In the genomic region with DNA sequence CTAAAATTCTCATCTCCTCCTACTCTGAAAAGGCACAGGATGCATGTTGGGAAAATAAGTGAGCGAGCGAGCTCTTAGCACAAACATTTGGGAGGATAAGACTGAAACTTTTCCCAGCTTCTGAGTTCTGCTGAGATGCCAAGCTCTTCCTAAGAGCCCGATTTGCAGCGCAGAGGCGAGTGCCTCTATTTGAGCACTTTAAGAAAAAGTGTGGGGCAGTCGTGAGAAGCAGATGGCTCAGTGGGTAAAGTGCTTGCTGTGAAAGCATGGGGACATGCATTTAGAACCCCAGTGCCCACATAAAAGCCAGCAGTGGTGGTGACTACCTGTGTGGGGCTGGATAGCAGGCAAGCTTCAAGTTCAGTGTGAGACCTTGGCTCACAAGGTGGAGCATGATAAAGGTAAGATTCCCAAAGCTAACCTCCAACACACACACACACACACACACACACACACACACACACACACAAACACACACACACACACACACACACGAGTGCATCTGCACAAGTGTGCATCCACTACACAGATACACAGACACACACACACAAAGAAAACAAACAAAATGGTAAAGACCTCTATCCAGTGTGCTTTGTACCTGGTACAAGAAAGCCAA, we compare ENCODE assay signal across 10 mouse cellular contexts. TPM values are rescaled to one million over a fixed set of nuclear protein-coding genes. Genes with fewer than 3 reads are reported as not detected.
A peak's percentile ranks its signal among the peaks of the same experiment; 100 is the strongest.
DNase-seq lines count a peak whose midpoint lies in the region; ATAC-seq and TF ChIP-seq lines count a peak whose summit lies in the region.
"Had no signal": no experiment of that assay in that cellular context is flagged by ENCODE, and none has a peak within 500 bp of the region (broad histone marks: within the 10 kb centered on the region; RNA-seq: fewer than 3 reads in every experiment).

No protein-coding gene starts in this region.

- no peaks in the 10 kb centered on the region for H3K9me3 ChIP-seq in kidney, embryonic 14.5 days (ENCODE audit: control insufficient read depth, low read length)
- no peaks in the 10 kb centered on the region for H3K9me3 ChIP-seq in midbrain, embryonic 11.5 days (ENCODE audit: control insufficient read depth, low read length)
- no peaks in the 10 kb centered on the region for H3K9me3 ChIP-seq in midbrain, embryonic 13.5 days
- no peaks in the 10 kb centered on the region for H3K9me3 ChIP-seq in limb, embryonic 15.5 days
- H3K9me3 ChIP-seq: hindbrain, embryonic 10.5 days had no signal

- H3K36me3 ChIP-seq in kidney, embryonic 14.5 days (ENCODE audit: control insufficient read depth, insufficient read depth, low read length) = no peaks in the 10 kb centered on the region
- no peaks in the 10 kb centered on the region for H3K36me3 ChIP-seq in midbrain, embryonic 11.5 days (ENCODE audit: control insufficient read depth, insufficient read depth, low read length)
- H3K36me3 ChIP-seq in midbrain, embryonic 13.5 days = no peaks in the 10 kb centered on the region
- no peaks in the 10 kb centered on the region for H3K36me3 ChIP-seq in limb, embryonic 15.5 days
- H3K36me3 ChIP-seq: hindbrain, embryonic 10.5 days had no signal

- TF ChIP-seq CTCF in cerebellum, adult 2 months (IDR thresholded peaks at IDR 0.05; ENCODE audit: borderline replicate concordance, insufficient read depth, low read depth, low read length) = no peak

- no peaks in the 10 kb centered on the region for H3K27me3 ChIP-seq in kidney, embryonic 14.5 days (ENCODE audit: control insufficient read depth, insufficient read depth, low read length)
- H3K27me3 ChIP-seq in midbrain, embryonic 11.5 days (ENCODE audit: control insufficient read depth, insufficient read depth, low read length) = no peaks in the 10 kb centered on the region
- no peaks in the 10 kb centered on the region for H3K27me3 ChIP-seq in midbrain, embryonic 13.5 days
- no peaks in the 10 kb centered on the region for H3K27me3 ChIP-seq in limb, embryonic 15.5 days
- no peaks in the 10 kb centered on the region for H3K27me3 ChIP-seq in cerebellum, adult 2 months (ENCODE audit: control insufficient read depth, insufficient read depth, low read length)

- 0 out of 2 replicates have a peak overlapping the region, but pooled peaks have one; percentile 2 for H3K9ac ChIP-seq in kidney, embryonic 14.5 days (ENCODE audit: low read depth, low read length)
- no peak overlapping the region for H3K9ac ChIP-seq in midbrain, embryonic 11.5 days (ENCODE audit: low read length)
- no peak overlapping the region for H3K9ac ChIP-seq in midbrain, embryonic 13.5 days (replicated peaks)
- no peak overlapping the region for H3K9ac ChIP-seq in limb, embryonic 15.5 days

- WGBS in kidney, embryonic 14.5 days = 82% methylated on average over 7 of the region's 7 CpGs
- 81% methylated on average over 7 of the region's 7 CpGs for WGBS in midbrain, embryonic 11.5 days
- WGBS in midbrain, embryonic 13.5 days = 87% methylated on average over 7 of the region's 7 CpGs
- 79% methylated on average over 7 of the region's 7 CpGs for WGBS in limb, embryonic 15.5 days
- 80% methylated on average over 7 of the region's 7 CpGs for WGBS in cerebellum, adult 2 months

- TF ChIP-seq POLR2A in cerebellum, adult 2 months (IDR thresholded peaks at IDR 0.05; ENCODE audit: borderline replicate concordance, insufficient read depth, low read length) = no peak

- peak overlapping the region; percentile 74; the same call in 1 of the 2 replicates for H3K27ac ChIP-seq in kidney, embryonic 14.5 days (ENCODE audit: low read depth, low read length)
- no peak overlapping the region for H3K27ac ChIP-seq in midbrain, embryonic 11.5 days (ENCODE audit: low read depth, low read length)
- H3K27ac ChIP-seq in midbrain, embryonic 13.5 days = no peak overlapping the region
- H3K27ac ChIP-seq in limb, embryonic 15.5 days = peak overlapping the region; percentile 44; the same call in 1 of the 2 replicates
- H3K27ac ChIP-seq in cerebellum, adult 2 months (ENCODE audit: insufficient read depth, low read length) = no peak overlapping the region
- H3K27ac ChIP-seq: hindbrain, embryonic 10.5 days had no signal

- H3K4me2 ChIP-seq in kidney, embryonic 14.5 days (replicated peaks; ENCODE audit: low read depth, low read length) = no peak overlapping the region
- no peak overlapping the region for H3K4me2 ChIP-seq in midbrain, embryonic 11.5 days
- H3K4me2 ChIP-seq in midbrain, embryonic 13.5 days (replicated peaks) = no peak overlapping the region
- no peak overlapping the region for H3K4me2 ChIP-seq in limb, embryonic 15.5 days

- DNase-seq in frontal cortex, postnatal 14 days (ENCODE audit: low spot score in 2 of 2) = no peak
- DNase-seq in kidney, adult 8-10 months = no peak
- DNase-seq in midbrain, embryonic 11.5 days (ENCODE audit: low spot score, missing footprints) = peak; percentile 78
- no peak for DNase-seq in cerebellum, adult 2 months
- DNase-seq: cerebellum, postnatal 14 days had no signal

- ATAC-seq in frontal cortex, adult (ENCODE audit: low TSS enrichment) = peak; percentile 88
- no peak for ATAC-seq in kidney, embryonic 14.5 days (ENCODE audit: low FRiP score, low TSS enrichment)
- no peak for ATAC-seq in midbrain, embryonic 11.5 days (ENCODE audit: low FRiP score)
- no peak for ATAC-seq in midbrain, embryonic 13.5 days
- ATAC-seq in limb, embryonic 15.5 days (ENCODE audit: insufficient number of reproducible peaks, low FRiP score, low TSS enrichment, low read depth) = no peak

- no peak overlapping the region for H3K4me3 ChIP-seq in kidney, embryonic 14.5 days (ENCODE audit: low read length)
- no peak overlapping the region for H3K4me3 ChIP-seq in midbrain, embryonic 11.5 days (ENCODE audit: low read depth, low read length)
- H3K4me3 ChIP-seq in midbrain, embryonic 13.5 days (replicated peaks) = no peak overlapping the region
- H3K4me3 ChIP-seq in limb, embryonic 15.5 days = no peak overlapping the region
- H3K4me3 ChIP-seq in cerebellum, adult 2 months (replicated peaks; ENCODE audit: insufficient read depth, low read depth, low read length) = no peak overlapping the region
- H3K4me3 ChIP-seq: hindbrain, embryonic 10.5 days had no signal

- H3K4me1 ChIP-seq in kidney, embryonic 14.5 days (ENCODE audit: control insufficient read depth, insufficient read depth, low read length) = peaks cover 33% of the 10 kb centered on the region
- no peaks in the 10 kb centered on the region; the same call in 1 of the 2 replicates for H3K4me1 ChIP-seq in midbrain, embryonic 11.5 days (ENCODE audit: control insufficient read depth, insufficient read depth, low read length)
- H3K4me1 ChIP-seq in midbrain, embryonic 13.5 days (replicated peaks) = peaks cover 11% of the 10 kb centered on the region
- peaks cover 44% of the 10 kb centered on the region for H3K4me1 ChIP-seq in limb, embryonic 15.5 days
- no peaks in the 10 kb centered on the region for H3K4me1 ChIP-seq in cerebellum, adult 2 months (ENCODE audit: control insufficient read depth, insufficient read depth, low read length)

RNA-seq across cellular contexts. Expression of gene Fli1, which starts 37.1 kb away (rescaled TPM):
- polyA plus RNA-seq in kidney, embryonic 14.5 days (2014; fragmentation: Nextera tagmentation; extraction: Ambion mirVana) = 24.0 and 27.3 TPM in 2 replicates
- polyA plus RNA-seq in midbrain, embryonic 11.5 days (2014; fragmentation: Nextera tagmentation; extraction: Ambion mirVana) = 12.6 and 12.8 TPM in 2 replicates
- 6.2 and 7.1 TPM in 2 replicates for polyA plus RNA-seq in midbrain, embryonic 13.5 days (2015; fragmentation: Nextera tagmentation; extraction: Ambion mirVana)
- 21.3 and 23.4 TPM in 2 replicates for polyA plus RNA-seq in limb, embryonic 15.5 days (2015; fragmentation: Nextera tagmentation; extraction: Ambion mirVana)
- 1.7 and 2.2 TPM in 2 replicates for polyA plus RNA-seq in cerebellum, adult 2 months (2012; rRNA removed)

Comparison
In these comparisons a context has a peak if more than half of its experiments do, and no peak if none do; other contexts are left out.
1. H3K27ac ChIP-seq: peak in kidney, embryonic 14.5 days (single experiment) and limb, embryonic 15.5 days (single experiment); none in midbrain, embryonic 11.5 days (single experiment), midbrain, embryonic 13.5 days (single experiment) and cerebellum, adult 2 months (single experiment).